ENCODE assay signal across 19 mouse cellular contexts in the genomic region with DNA sequence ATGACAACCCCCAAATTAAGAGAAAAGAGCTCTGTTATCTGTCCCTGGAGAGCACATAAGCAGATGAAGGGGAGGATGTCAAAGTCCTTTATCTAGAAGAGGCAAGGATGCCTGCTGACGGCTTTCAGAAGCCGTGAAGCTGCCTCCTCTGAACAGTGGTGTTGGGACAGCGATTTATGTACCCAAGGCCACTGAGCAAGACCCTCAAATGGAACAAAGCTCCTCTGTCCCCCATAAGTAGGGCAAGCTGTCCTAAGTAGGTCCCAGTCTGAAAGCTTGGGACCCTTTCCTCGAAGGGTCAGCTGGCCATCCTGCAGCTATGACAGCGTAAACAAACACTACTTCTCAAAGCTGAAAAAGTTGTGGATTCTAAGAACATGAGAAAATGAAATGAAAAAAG. TPM values are rescaled to one million over a fixed set of nuclear protein-coding genes. Genes with fewer than 3 reads are reported as not detected.
"Had no signal": no experiment of that assay in that cellular context is flagged by ENCODE, and none has a peak within 500 bp of the region (broad histone marks: within the 10 kb centered on the region; RNA-seq: fewer than 3 reads in every experiment).

No protein-coding gene starts in this region.

- H3K4me3 ChIP-seq: midbrain, embryonic 10.5 days; midbrain, embryonic 12.5 days; myocyte; neural tube, embryonic 13.5 days; neural tube, embryonic 15.5 days had no signal

- H3K4me1 ChIP-seq: neural tube, embryonic 13.5 days; neural tube, embryonic 15.5 days had no signal

- ATAC-seq: midbrain, embryonic 16.5 days had no signal

- DNase-seq: lung, embryonic 14.5 days; lung, postnatal 10 days; lung, postnatal 4 days; midbrain, embryonic 14.5 days; retina, postnatal 1 day; right cerebral cortex, adult 18-20 months; right cerebral cortex, postnatal 25 days; right cerebral cortex, postnatal 4 days; spleen, adult 18-20 months; thymus, adult 18-20 months; thymus, postnatal 14 days; thymus, postnatal 36 days had no signal

- H3K9me3 ChIP-seq: midbrain, embryonic 10.5 days; midbrain, embryonic 12.5 days; neural tube, embryonic 13.5 days; neural tube, embryonic 15.5 days had no signal

- H3K36me3 ChIP-seq: midbrain, embryonic 10.5 days; midbrain, embryonic 12.5 days; neural tube, embryonic 13.5 days; neural tube, embryonic 15.5 days had no signal

- H3K27me3 ChIP-seq: midbrain, embryonic 12.5 days; neural tube, embryonic 13.5 days; neural tube, embryonic 15.5 days had no signal

- H3K4me2 ChIP-seq: lung, embryonic 14.5 days; midbrain, embryonic 12.5 days; neural tube, embryonic 13.5 days; neural tube, embryonic 15.5 days had no signal

- H3K27ac ChIP-seq: midbrain, embryonic 10.5 days; midbrain, embryonic 12.5 days; neural tube, embryonic 13.5 days; neural tube, embryonic 15.5 days had no signal

- H3K9ac ChIP-seq: lung, embryonic 14.5 days; midbrain, embryonic 12.5 days; neural tube, embryonic 13.5 days; neural tube, embryonic 15.5 days had no signal

RNA-seq across cellular contexts. Expression of a gene that starts 11.4 kb away (rescaled TPM):
- polyA plus RNA-seq: myocyte; small intestine, adult 2 months had no signal
